Mouse (Mus musculus) limb, embryonic 14.5 days (tissue): ENCODE results near the gene Alk. TPM values are rescaled to one million over a fixed set of nuclear protein-coding genes. Genes with fewer than 3 reads are reported as not detected.

ENCODE experiments used
- ATAC-seq: fragments of 200-750 bp; cut with Nextera tagmentation; 2 replicates; pipeline ENCODE4 v1.8.0; 2017; ENCODE audit warnings: low read depth, moderate number of reproducible peaks, moderate TSS enrichment; ENCODE audit not compliant: low FRiP score
- DNase-seq: peaks from one replicate; pipeline ENCODE4 v3.0.0-alpha.2; 2015; ENCODE audit warnings: low spot score
- H3K27ac ChIP-seq: fragments of 300-500 bp; sonication (generic); replicated peaks from 2 replicates; pipeline ENCODE4 v1.5.1; 2014; ENCODE audit warnings: low read depth, mild to moderate bottlenecking, low read length, moderate library complexity, mixed read lengths
- H3K27me3 ChIP-seq: fragments of 300-500 bp; sonication (generic); 2 replicates; pipeline ENCODE4 v1.6.1; 2014; ENCODE audit warnings: low read length, mixed read lengths; ENCODE audit not compliant: control insufficient read depth, insufficient read depth
- H3K36me3 ChIP-seq: fragments of 300-500 bp; sonication (generic); 2 replicates; pipeline ENCODE4 v1.6.1; 2014; ENCODE audit warnings: mild to moderate bottlenecking, low read length, moderate library complexity, mixed read lengths; ENCODE audit not compliant: control insufficient read depth, insufficient read depth
- H3K4me1 ChIP-seq: fragments of 300-500 bp; sonication (generic); 2 replicates; pipeline ENCODE4 v1.6.1; 2014; ENCODE audit warnings: antibody characterized with exemption, low read length, mixed read lengths; ENCODE audit not compliant: control insufficient read depth, insufficient read depth
- H3K4me2 ChIP-seq: fragments of 300-500 bp; sonication (generic); replicated peaks from 2 replicates; pipeline ENCODE4 v1.6.1; 2014; ENCODE audit warnings: low read depth, mild to moderate bottlenecking, low read length, moderate library complexity; ENCODE audit not compliant: severe bottlenecking
- H3K4me3 ChIP-seq: fragments of 300-500 bp; sonication (generic); replicated peaks from 2 replicates; pipeline ENCODE4 v1.5.1; 2014; ENCODE audit warnings: low read length
- H3K9ac ChIP-seq: fragments of 300-500 bp; sonication (generic); 2 replicates; pipeline ENCODE4 v1.6.1; 2014; ENCODE audit warnings: mild to moderate bottlenecking, low read depth, low read length, moderate library complexity; ENCODE audit not compliant: severe bottlenecking
- H3K9me3 ChIP-seq: fragments of 300-500 bp; sonication (generic); 2 replicates; pipeline ENCODE4 v1.6.1; 2016; ENCODE audit warnings: low read length; ENCODE audit not compliant: control insufficient read depth
- POLR2A ChIP-seq: fragments of 200-500 bp; IDR thresholded peaks from 2 replicates; pipeline ENCODE4 v1.8.0; 2012; ENCODE audit warnings: inconsistent platforms, mild to moderate bottlenecking, moderate library complexity, borderline replicate concordance; ENCODE audit not compliant: insufficient read depth, insufficient read length; ENCODE audit errors: extremely low read depth
- WGBS: fragments of 180-500 bp; shearing (Covaris S2); extraction: QIAGEN DNeasy Blood & Tissue Kit; methylation state at CpG from one replicate; pipeline ENCODE4 v1.1.7; 2014; 5-methylcytosine and 5-hydroxymethylcytosine counted together
- polyA plus RNA-seq, 2 experiments: library from polyadenylated mRNA; depleted of rRNA in 1 of 2; stranded (reverse) in 1 of 2; unstranded in 1 of 2; fragments of >200 nt; fragmentation: Nextera tagmentation in 1 of 2; extraction: Ambion mirVana in 1 of 2; gene quantifications; 2 replicates each; pipeline versions ENCODE4 v1.2.1 to v1.2.3; 2012 to 2014

Gene Alk
- polyA plus RNA-seq, 2 experiments = 0.43 to 0.45 TPM

- ATAC-seq = no peak
- WGBS = 76% methylated on average over 7 of the region's 7 CpGs
Measured at GRCm38 (mm10) chr17:71875492-71875891, 728.9 kb downstream of the Alk start.

GRCm38 (mm10) chr17:71874795-71875194, 729.6 kb downstream of the Alk start:
- no peak for TF ChIP-seq POLR2A
- no peak for ATAC-seq
- Histone ChIP-seq H3K27me3 (no peaks in the 10 kb centered on the region), H3K9ac (no peak overlapping the region), H3K9me3 (no peaks in the 10 kb centered on the region), H3K27ac (no peak overlapping the region), H3K36me3 (no peaks in the 10 kb centered on the region), H3K4me3 (no peak overlapping the region), H3K4me2 (no peak overlapping the region), H3K4me1 (no peaks in the 10 kb centered on the region)
- 85% methylated on average over 9 of the region's 9 CpGs for WGBS
- DNase-seq = no peak

More at GRCm38 (mm10) chr17:71875492-71875891, 728.9 kb downstream of the Alk start:
- Histone ChIP-seq H3K9me3 (no peaks in the 10 kb centered on the region), H3K4me1 (no peaks in the 10 kb centered on the region), H3K27me3 (no peaks in the 10 kb centered on the region), H3K4me3 (no peak overlapping the region), H3K9ac (no peak overlapping the region), H3K4me2 (no peak overlapping the region), H3K27ac (no peak overlapping the region), H3K36me3 (no peaks in the 10 kb centered on the region)
- no peak for DNase-seq
- TF ChIP-seq POLR2A = no peak

- ATAC-seq (no peak), DNase-seq (no peak)
- H3K36me3 ChIP-seq = no peaks in the 10 kb centered on the region
- WGBS = 42% methylated on average over 6 of the region's 6 CpGs
- no peak for TF ChIP-seq POLR2A
- no peaks in the 10 kb centered on the region for H3K9me3 ChIP-seq
- no peak overlapping the region for H3K4me2 ChIP-seq
- H3K9ac ChIP-seq = no peak overlapping the region
- no peak overlapping the region for H3K27ac ChIP-seq
- no peaks in the 10 kb centered on the region for H3K27me3 ChIP-seq
- peaks cover 5% of the 10 kb centered on the region; the same call in 1 of the 2 replicates for H3K4me1 ChIP-seq
- H3K4me3 ChIP-seq = no peak overlapping the region
Measured at GRCm38 (mm10) chr17:71874077-71874476, 730.4 kb downstream of the Alk start.

GRCm38 (mm10) chr17:71872976-71873375, 731.5 kb downstream of the Alk start:
- H3K4me2 ChIP-seq = no peak overlapping the region
- no peaks in the 10 kb centered on the region for H3K27me3 ChIP-seq
- 58% methylated on average over 5 of the region's 5 CpGs for WGBS
- no peak for DNase-seq
- no peak for ATAC-seq
- H3K27ac ChIP-seq = no peak overlapping the region
- peaks cover 5% of the 10 kb centered on the region; the same call in 1 of the 2 replicates for H3K4me1 ChIP-seq
- H3K4me3 ChIP-seq = no peak overlapping the region
- H3K36me3 ChIP-seq = no peaks in the 10 kb centered on the region
- H3K9me3 ChIP-seq = no peaks in the 10 kb centered on the region
- no peak overlapping the region for H3K9ac ChIP-seq
- no peak for TF ChIP-seq POLR2A

- Histone ChIP-seq H3K27me3 (no peaks in the 10 kb centered on the region), H3K4me2 (no peak overlapping the region), H3K9ac (no peak overlapping the region), H3K4me1 (peaks cover 5% of the 10 kb centered on the region; the same call in 1 of the 2 replicates), H3K9me3 (no peaks in the 10 kb centered on the region), H3K27ac (no peak overlapping the region), H3K4me3 (no peak overlapping the region), H3K36me3 (no peaks in the 10 kb centered on the region)
- no peak for TF ChIP-seq POLR2A
- no peak for DNase-seq
- 83% methylated on average over 7 of the region's 7 CpGs for WGBS
- ATAC-seq = no peak
Measured at GRCm38 (mm10) chr17:71871981-71872380, 732.4 kb downstream of the Alk start.

GRCm38 (mm10) chr17:71870641-71871040, 733.8 kb downstream of the Alk start:
- Histone ChIP-seq H3K27me3 (no peaks in the 10 kb centered on the region), H3K27ac (no peak overlapping the region), H3K4me3 (no peak overlapping the region), H3K36me3 (no peaks in the 10 kb centered on the region), H3K9ac (no peak overlapping the region), H3K4me1 (peaks cover 5% of the 10 kb centered on the region; the same call in 1 of the 2 replicates), H3K9me3 (no peaks in the 10 kb centered on the region), H3K4me2 (no peak overlapping the region)
- 89% methylated on average over 1 of the region's 1 CpGs for WGBS
- TF ChIP-seq POLR2A = no peak
- no peak for DNase-seq
- no peak for ATAC-seq
